Mouse (Mus musculus): Measurements from ENCODE around the gene Dolk.

Gene Dolk

GRCm38 (mm10) chr2:30286192-30287026 lies at the start of gene Dolk, which contains the start of gene Nup188:
Gene Dolk (minus strand): TSS chr2:30286334.
Gene Nup188 (plus strand): TSS chr2:30286397.
- in situ Hi-C loops (cut with MboI, MseI): no loop called here

- in situ Hi-C loops (cut with MboI, MseI): no loop called here
Observed at GRCm38 (mm10) chr2:30335324-30335723, 49.2 kb upstream of the Dolk start.

- in situ Hi-C loops (cut with MboI, MseI): no loop called here
Observed at GRCm38 (mm10) chr2:30328791-30329190, 42.7 kb upstream of the Dolk start.

- in situ Hi-C loops (cut with MboI, MseI): no loop called here
Observed at GRCm38 (mm10) chr2:30327276-30327675, 41.1 kb upstream of the Dolk start.

GRCm38 (mm10) chr2:30325296-30325695 lies 39.2 kb upstream of the Dolk start:
- in situ Hi-C loops (cut with MboI, MseI): no loop called here

GRCm38 (mm10) chr2:30323111-30323510 lies 37.0 kb upstream of the Dolk start:
- in situ Hi-C loops (cut with MboI, MseI): loop anchor here (25.0 kb wide), 1 partner anchor 1161 kb away; no protein-coding TSS in a partner anchor

- in situ Hi-C loops (cut with MboI, MseI): loop anchor here (25.0 kb wide), 1 partner anchor 1157 kb away; no protein-coding TSS in a partner anchor
Observed at GRCm38 (mm10) chr2:30319260-30319659, 33.1 kb upstream of the Dolk start.

- in situ Hi-C loops (cut with MboI, MseI): loop anchor here (25.0 kb wide), 1 partner anchor 1155 kb away; no protein-coding TSS in a partner anchor
Observed at GRCm38 (mm10) chr2:30316955-30317354, 30.8 kb upstream of the Dolk start.

GRCm38 (mm10) chr2:30316136-30316535 lies 30.0 kb upstream of the Dolk start:
- in situ Hi-C loops (cut with MboI, MseI): loop anchor here (25.0 kb wide), 1 partner anchor 1154 kb away; no protein-coding TSS in a partner anchor

GRCm38 (mm10) chr2:30311481-30311880 lies 25.3 kb upstream of the Dolk start:
- in situ Hi-C loops (cut with MboI, MseI): loop anchor here (25.0 kb wide), 1 partner anchor 1149 kb away; no protein-coding TSS in a partner anchor

GRCm38 (mm10) chr2:30309351-30309750 lies 23.2 kb upstream of the Dolk start:
- in situ Hi-C loops (cut with MboI, MseI): loop anchor here (5.0 to 25.0 kb wide), 2 partner anchors 312 to 1147 kb away; no protein-coding TSS in a partner anchor

- in situ Hi-C loops (cut with MboI, MseI): loop anchor here (5.0 to 25.0 kb wide), 2 partner anchors 309 to 1144 kb away; no protein-coding TSS in a partner anchor
Observed at GRCm38 (mm10) chr2:30306087-30306486, 20.0 kb upstream of the Dolk start.

- in situ Hi-C loops (cut with MboI, MseI): loop anchor here (25.0 kb wide), 1 partner anchor 1138 kb away; no protein-coding TSS in a partner anchor
Observed at GRCm38 (mm10) chr2:30299966-30300365, 13.8 kb upstream of the Dolk start.

GRCm38 (mm10) chr2:30299525-30299924 lies 13.4 kb upstream of the Dolk start:
- in situ Hi-C loops (cut with MboI, MseI): no loop called here

- in situ Hi-C loops (cut with MboI, MseI): no loop called here
Observed at GRCm38 (mm10) chr2:30287027-30287373, 866 bp upstream of the Dolk start.

- in situ Hi-C loops (cut with MboI, MseI): no loop called here
Observed at GRCm38 (mm10) chr2:30285416-30286181, 535 bp downstream of the Dolk start.

- in situ Hi-C loops (cut with MboI, MseI): no loop called here
Observed at GRCm38 (mm10) chr2:30285004-30285403, 1.1 kb downstream of the Dolk start.

GRCm38 (mm10) chr2:30283193-30283592 lies 2.9 kb downstream of the Dolk start:
- in situ Hi-C loops (cut with MboI, MseI): no loop called here

GRCm38 (mm10) chr2:30281651-30282050 lies 4.5 kb downstream of the Dolk start:
- in situ Hi-C loops (cut with MboI, MseI): no loop called here

GRCm38 (mm10) chr2:30280743-30281142 lies 5.4 kb downstream of the Dolk start, which contains the start of gene Gm28038:
Gene Gm28038 (plus strand): TSS chr2:30281043.
- in situ Hi-C loops (cut with MboI, MseI): no loop called here

- in situ Hi-C loops (cut with MboI, MseI): loop anchor here (10.0 kb wide), 1 partner anchor 95 kb away; the partner anchor contains the start of genes Endog and Spout1
Observed at GRCm38 (mm10) chr2:30270134-30270533, 16.0 kb downstream of the Dolk start.

All from regulatory T cell (primary cell).